Mouse (Mus musculus): ENCODE results near the gene Hecw2.

The Hecw2 gene

GRCm38 (mm10) chr1:54002077-54002476 is 192.9 kb downstream of the Hecw2 start:
- in situ Hi-C loops (cut with MboI; ENCODE audit: unreplicated experiment in 2 of 2): no loop called here

- in situ Hi-C loops (cut with MboI; ENCODE audit: unreplicated experiment in 2 of 2): no loop called here
Measured at GRCm38 (mm10) chr1:53997239-53997638, 197.7 kb downstream of the Hecw2 start.

GRCm38 (mm10) chr1:53986185-53986892 is 208.6 kb downstream of the Hecw2 start:
- in situ Hi-C loops (cut with MboI; ENCODE audit: unreplicated experiment in 2 of 2): no loop called here

GRCm38 (mm10) chr1:53978514-53978831 is 216.5 kb downstream of the Hecw2 start:
- in situ Hi-C loops (cut with MboI; ENCODE audit: unreplicated experiment in 2 of 2): no loop called here

GRCm38 (mm10) chr1:53977806-53978513 is 217.0 kb downstream of the Hecw2 start:
- in situ Hi-C loops (cut with MboI; ENCODE audit: unreplicated experiment in 2 of 2): no loop called here

- in situ Hi-C loops (cut with MboI; ENCODE audit: unreplicated experiment in 2 of 2): no loop called here
Measured at GRCm38 (mm10) chr1:53976721-53977120, 218.2 kb downstream of the Hecw2 start.

GRCm38 (mm10) chr1:53976100-53976499 is 218.9 kb downstream of the Hecw2 start:
- in situ Hi-C loops (cut with MboI; ENCODE audit: unreplicated experiment in 2 of 2): no loop called here

- in situ Hi-C loops (cut with MboI; ENCODE audit: unreplicated experiment in 2 of 2): no loop called here
Measured at GRCm38 (mm10) chr1:53974941-53975340, 220.0 kb downstream of the Hecw2 start.

- in situ Hi-C loops (cut with MboI; ENCODE audit: unreplicated experiment in 2 of 2): no loop called here
Measured at GRCm38 (mm10) chr1:53970326-53970977, 224.5 kb downstream of the Hecw2 start.

- in situ Hi-C loops (cut with MboI; ENCODE audit: unreplicated experiment in 2 of 2): no loop called here
Measured at GRCm38 (mm10) chr1:53952395-53952794, 242.6 kb downstream of the Hecw2 start.

- in situ Hi-C loops (cut with MboI; ENCODE audit: unreplicated experiment in 2 of 2): loop anchor here (10.0 to 25.0 kb wide), 2 partner anchors 581 to 1016 kb away; no protein-coding TSS in a partner anchor
Measured at GRCm38 (mm10) chr1:53945815-53946214, 249.2 kb downstream of the Hecw2 start.

GRCm38 (mm10) chr1:53942468-53942867 is 252.5 kb downstream of the Hecw2 start:
- in situ Hi-C loops (cut with MboI; ENCODE audit: unreplicated experiment in 2 of 2): loop anchor here (10.0 to 25.0 kb wide), 2 partner anchors 578 to 1020 kb away; no protein-coding TSS in a partner anchor

GRCm38 (mm10) chr1:53941528-53941927 is 253.4 kb downstream of the Hecw2 start:
- in situ Hi-C loops (cut with MboI; ENCODE audit: unreplicated experiment in 2 of 2): loop anchor here (10.0 to 25.0 kb wide), 2 partner anchors 577 to 1021 kb away; no protein-coding TSS in a partner anchor

GRCm38 (mm10) chr1:53940268-53941017 is 254.5 kb downstream of the Hecw2 start:
- in situ Hi-C loops (cut with MboI; ENCODE audit: unreplicated experiment in 2 of 2): loop anchor here (10.0 to 25.0 kb wide), 2 partner anchors 576 to 1022 kb away; no protein-coding TSS in a partner anchor

- in situ Hi-C loops (cut with MboI; ENCODE audit: unreplicated experiment in 2 of 2): loop anchor here in 1 of 2 experiments (25.0 kb wide), 1 partner anchor 1023 kb away; no protein-coding TSS in a partner anchor
Measured at GRCm38 (mm10) chr1:53939291-53939690, 255.7 kb downstream of the Hecw2 start.

GRCm38 (mm10) chr1:53933308-53933707 is 261.7 kb downstream of the Hecw2 start:
- in situ Hi-C loops (cut with MboI; ENCODE audit: unreplicated experiment in 2 of 2): loop anchor here (5.0 to 25.0 kb wide), 2 partner anchors 449 to 1029 kb away; no protein-coding TSS in a partner anchor

- in situ Hi-C loops (cut with MboI; ENCODE audit: unreplicated experiment in 2 of 2): loop anchor here (5.0 to 25.0 kb wide), 2 partner anchors 451 to 1031 kb away; no protein-coding TSS in a partner anchor
Measured at GRCm38 (mm10) chr1:53931314-53931713, 263.7 kb downstream of the Hecw2 start.

GRCm38 (mm10) chr1:53927605-53928004 is 267.4 kb downstream of the Hecw2 start:
- in situ Hi-C loops (cut with MboI; ENCODE audit: unreplicated experiment in 2 of 2): loop anchor here (10.0 to 25.0 kb wide), 3 partner anchors 213 to 1035 kb away; no protein-coding TSS in a partner anchor

- in situ Hi-C loops (cut with MboI; ENCODE audit: unreplicated experiment in 2 of 2): loop anchor here (10.0 to 25.0 kb wide), 3 partner anchors 211 to 1037 kb away; no protein-coding TSS in a partner anchor
Measured at GRCm38 (mm10) chr1:53925149-53925901, 269.6 kb downstream of the Hecw2 start.

Data from v-Abl transformed pro-B cells (cell line).